Mouse (Mus musculus) CD4-positive, CD25-positive, alpha-beta regulatory T cell (primary cell): ENCODE data around the gene Rasal1. TPM values are rescaled to one million over a fixed set of nuclear protein-coding genes. Genes with fewer than 3 reads are reported as not detected.

Source experiments
- polyA plus RNA-seq: library from polyadenylated mRNA; unstranded; fragments of 100-300 nt; shearing (Covaris generic); gene quantifications from one replicate; pipeline ENCODE4 v1.2.1, GENCODE M21; 2017

The Rasal1 gene
- 19.2 TPM for polyA plus RNA-seq

GRCm38 (mm10) chr5:120648569-120649373, at the start of gene Rasal1:
Gene Rasal1, plus strand, starts transcription at chr5:120648812.

GRCm38 (mm10) chr5:120612442-120612821, 36.2 kb upstream of the Rasal1 start, which contains the start of the genes Rita1 and Ddx54:
Gene Rita1, minus strand, starts transcription at chr5:120612589.
Gene Ddx54, plus strand, starts transcription at chr5:120612739.

GRCm38 (mm10) chr5:120634131-120634530, 14.5 kb upstream of the Rasal1 start, which contains the start of gene Cfap73:
Gene Cfap73, minus strand, starts transcription at chr5:120634235.

GRCm38 (mm10) chr5:120711827-120712226, 63.2 kb downstream of the Rasal1 start, which contains the start of gene Dtx1:
Gene Dtx1, minus strand, starts transcription at chr5:120711927.

Other genes starting within 250 kb of the Rasal1 start
- gene Lhx5, start 217.1 kb upstream of the Rasal1 start, polyA plus RNA-seq, result not detected
- not detected for gene Sdsl, start 176.0 kb upstream of the Rasal1 start, polyA plus RNA-seq
- 0.24 TPM for gene Sds, start 172.3 kb upstream of the Rasal1 start, polyA plus RNA-seq
- 29.4 TPM for gene Plbd2, start 145.2 kb upstream of the Rasal1 start, polyA plus RNA-seq
- gene Slc8b1, start 137.6 kb upstream of the Rasal1 start, polyA plus RNA-seq, result 10.3 TPM
- 25.3 TPM for gene Tpcn1, start 60.1 kb upstream of the Rasal1 start, polyA plus RNA-seq
- 1.6 TPM for gene Iqcd, start 59.8 kb upstream of the Rasal1 start, polyA plus RNA-seq
- 5.1 TPM for gene Rita1, start 36.2 kb upstream of the Rasal1 start, polyA plus RNA-seq
- 76.0 TPM for gene Ddx54, start 36.1 kb upstream of the Rasal1 start, polyA plus RNA-seq
- not detected for gene Cfap73, start 14.6 kb upstream of the Rasal1 start, polyA plus RNA-seq
- gene Dtx1, start 63.1 kb downstream of the Rasal1 start, polyA plus RNA-seq, result 240 TPM
- gene Oas2, start 101.0 kb downstream of the Rasal1 start, polyA plus RNA-seq, result 3.6 TPM
- 12.6 TPM for gene Oas3, start 128.8 kb downstream of the Rasal1 start, polyA plus RNA-seq
- not detected for gene Oas1e, start 146.7 kb downstream of the Rasal1 start, polyA plus RNA-seq
- 16.6 TPM for gene Oas1c, start 163.7 kb downstream of the Rasal1 start, polyA plus RNA-seq
- not detected for gene Oas1f, start 198.6 kb downstream of the Rasal1 start, polyA plus RNA-seq
- not detected for gene Oas1h, start 212.6 kb downstream of the Rasal1 start, polyA plus RNA-seq
- gene Oas1g, start 238.8 kb downstream of the Rasal1 start, polyA plus RNA-seq, result 0.39 TPM